Mouse (Mus musculus) olfactory bulb, adult 2 months (tissue): ENCODE measurements at regions not wholly inside any gene's neighbourhood (a gene's known extent, or its start where the extent isn't known, plus 50 kb on each side); places are given as distances from the start of the nearest gene placed in this dataset.

Experiments
- CTCF ChIP-seq: fragments of 200-500 bp; IDR thresholded peaks from 2 replicates; pipeline ENCODE4 v1.5.1; 2012; ENCODE audit warnings: low read depth, mild to moderate bottlenecking, low read length, moderate library complexity; ENCODE audit not compliant: insufficient read depth
- POLR2A ChIP-seq: fragments of 200-500 bp; IDR thresholded peaks from 2 replicates; pipeline ENCODE4 v1.6.1; 2012; ENCODE audit warnings: mild to moderate bottlenecking, low read depth, low read length, moderate library complexity; ENCODE audit not compliant: insufficient read depth

DNA sequence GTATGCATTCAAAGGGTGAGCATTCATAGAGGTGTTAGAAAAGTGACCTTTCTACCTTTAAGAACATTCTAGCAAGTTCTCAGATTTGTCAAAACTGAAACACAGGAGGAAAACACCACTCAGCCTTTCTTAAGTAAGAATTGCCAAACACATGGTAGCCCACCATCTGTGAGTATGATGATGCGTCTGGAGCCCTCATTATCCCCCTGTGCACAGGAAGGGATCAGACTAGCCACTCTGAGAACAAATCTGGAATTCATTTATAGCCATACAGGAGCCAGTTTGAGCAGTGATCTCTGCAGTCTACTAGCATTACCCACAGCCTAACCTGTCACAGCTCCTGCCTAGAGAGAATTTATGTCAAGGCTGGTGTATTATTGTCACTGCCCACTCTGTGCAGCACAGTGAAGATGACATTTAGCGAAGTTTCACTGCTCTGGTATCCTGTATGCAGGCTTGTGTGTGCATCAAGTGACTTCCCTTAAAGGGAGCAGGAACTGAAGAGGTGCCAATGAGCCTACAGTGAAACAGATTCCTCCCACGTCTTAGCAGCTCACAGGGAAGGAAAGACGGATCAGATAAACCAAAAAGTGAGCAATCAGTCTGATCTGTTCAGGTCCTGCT is 710.7 kb downstream of the Ntrk3 start:
- TF ChIP-seq CTCF (no peak), POLR2A (no peak)
